Mouse (Mus musculus) E14TG2a.4 (cell line): ENCODE measurements around the gene Hist1h2ba.

Experiments used
- H3K27me3 ChIP-seq: 2 replicates; pipeline ENCODE4 v1.6.1; 2014; ENCODE audit warnings: low read length, control low read depth; ENCODE audit not compliant: insufficient read depth
- H3K36me3 ChIP-seq: 2 replicates; pipeline ENCODE4 v1.6.1; 2014; ENCODE audit warnings: low read length, control low read depth; ENCODE audit not compliant: insufficient read depth
- H3K4me1 ChIP-seq: replicated peaks from 2 replicates; pipeline ENCODE4 v1.6.1; 2014; ENCODE audit warnings: low read depth, low read length, control low read depth
- H3K4me3 ChIP-seq: replicated peaks from 2 replicates; pipeline ENCODE4 v1.5.1; 2014; ENCODE audit warnings: mild to moderate bottlenecking, low read length
- H3K9me3 ChIP-seq: 2 replicates; pipeline ENCODE4 v1.6.1; 2014; ENCODE audit warnings: low read length, control low read depth
- CTCF ChIP-seq: conservative IDR thresholded peaks from 2 replicates; pipeline ENCODE4 v1.5.1; 2014; ENCODE audit warnings: low read length
- NANOG ChIP-seq: IDR thresholded peaks from 2 replicates; pipeline ENCODE4 v1.6.1; 2014; ENCODE audit warnings: borderline replicate concordance, low read length, mixed read lengths
- POU5F1 ChIP-seq: IDR thresholded peaks from 2 replicates; pipeline ENCODE4 v1.6.1; 2014; ENCODE audit warnings: low read length, borderline replicate concordance

Gene Hist1h2ba

DNA sequence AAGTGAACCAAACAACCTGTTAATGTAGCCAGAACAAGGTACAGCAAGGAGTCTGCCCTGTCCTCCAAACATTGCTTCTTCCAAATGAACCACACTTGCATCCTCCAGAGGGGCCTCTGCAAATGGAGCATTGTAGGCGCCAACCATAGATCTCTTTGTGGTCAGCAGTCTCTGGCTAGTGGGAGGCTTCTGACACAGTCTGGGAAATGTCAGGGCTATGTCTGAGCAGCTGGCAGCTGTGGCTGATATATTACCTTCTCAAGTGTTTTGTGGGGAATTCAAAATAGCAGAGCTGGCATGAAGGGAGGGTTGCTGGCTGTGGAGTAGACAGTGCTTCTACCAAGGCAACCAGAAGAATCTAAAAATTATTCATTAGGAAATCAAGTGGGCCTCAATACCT, 17.8 kb downstream of the Hist1h2ba start:
- Histone ChIP-seq H3K36me3 (no peaks in the 10 kb centered on the region), H3K27me3 (no peaks in the 10 kb centered on the region), H3K4me3 (no peak overlapping the region), H3K9me3 (no peaks in the 10 kb centered on the region), H3K4me1 (no peaks in the 10 kb centered on the region)
- no peak for TF ChIP-seq NANOG
- TF ChIP-seq POU5F1 = no peak
- no peak for TF ChIP-seq CTCF

DNA sequence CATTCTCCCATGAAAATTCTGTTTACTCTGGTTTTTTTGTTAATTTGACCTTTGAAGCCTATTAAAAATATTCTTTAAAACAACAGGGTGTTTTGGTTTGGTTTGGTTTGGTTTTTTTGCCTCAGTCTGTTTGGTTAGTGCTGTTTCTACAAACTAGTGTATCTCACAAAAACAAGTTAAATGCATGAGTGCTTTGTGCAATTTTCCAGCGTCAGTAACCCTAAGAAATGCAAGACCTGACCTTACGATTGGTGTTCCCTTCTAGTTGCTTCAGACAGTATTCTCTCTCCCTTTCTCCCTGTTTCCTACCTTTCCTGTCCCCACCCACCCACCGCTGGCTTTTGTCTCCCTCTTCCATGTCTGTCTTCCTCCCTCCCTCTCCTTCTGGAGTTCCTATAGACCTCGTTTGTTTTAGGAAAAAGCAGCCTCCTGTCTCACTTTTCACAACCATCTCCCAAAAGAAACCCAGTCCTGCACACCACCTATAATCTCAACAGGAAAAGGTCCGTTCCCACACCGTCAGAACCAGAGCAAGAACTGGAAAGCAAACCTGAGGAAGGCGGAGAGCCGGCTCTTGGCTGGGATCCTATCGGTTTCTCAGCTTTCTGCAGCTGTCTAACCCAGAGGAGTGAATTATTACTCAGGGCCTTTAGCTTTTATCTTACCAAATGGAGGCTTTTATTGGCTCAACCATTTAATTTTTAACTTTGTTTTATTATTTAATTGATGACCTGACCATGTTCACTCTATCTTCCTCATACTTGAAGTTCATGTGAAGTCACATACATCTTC, 19.4 kb downstream of the Hist1h2ba start, which contains the start of gene Slc17a4:
Gene Slc17a4 (minus strand): TSS at position 634 of the 792 bp plus-strand sequence.
- Histone ChIP-seq H3K4me1 (no peaks in the 10 kb centered on the region), H3K9me3 (no peaks in the 10 kb centered on the region), H3K4me3 (no peak within 1 kb of the TSS), H3K36me3 (no peaks in the 10 kb centered on the region), H3K27me3 (no peaks in the 10 kb centered on the region)
- no peak for TF ChIP-seq POU5F1

DNA sequence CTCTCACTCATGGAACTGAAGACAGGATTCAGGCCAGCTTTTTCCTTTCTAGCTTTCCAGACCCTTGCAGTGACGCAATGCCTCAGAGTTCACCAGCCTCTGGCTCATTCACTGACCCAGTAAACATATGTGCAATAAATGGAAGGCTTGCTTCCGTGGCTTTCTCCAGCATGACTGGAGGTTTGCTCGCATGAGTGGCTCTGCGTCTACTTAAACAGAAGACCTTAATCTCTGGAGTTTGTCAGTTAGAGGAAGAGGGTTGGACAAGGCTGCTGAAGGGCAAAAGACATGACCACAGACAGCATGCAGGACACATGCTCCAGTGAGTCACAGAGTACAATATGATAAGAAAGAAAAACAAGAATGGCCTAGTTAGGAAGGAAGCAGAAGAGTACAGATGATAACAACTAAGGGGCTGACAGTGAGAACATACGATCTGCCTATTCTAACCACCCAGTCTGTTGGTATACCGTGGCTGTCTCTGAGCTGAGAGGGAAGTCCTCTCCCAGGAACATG, 20.1 kb downstream of the Hist1h2ba start:
- no peaks in the 10 kb centered on the region for H3K4me1 ChIP-seq
- TF ChIP-seq POU5F1 = no peak
- no peak for TF ChIP-seq NANOG
- no peak for TF ChIP-seq CTCF
- H3K4me3 ChIP-seq = no peak overlapping the region
- H3K9me3 ChIP-seq = no peaks in the 10 kb centered on the region
- H3K36me3 ChIP-seq = no peaks in the 10 kb centered on the region
- H3K27me3 ChIP-seq = no peaks in the 10 kb centered on the region

DNA sequence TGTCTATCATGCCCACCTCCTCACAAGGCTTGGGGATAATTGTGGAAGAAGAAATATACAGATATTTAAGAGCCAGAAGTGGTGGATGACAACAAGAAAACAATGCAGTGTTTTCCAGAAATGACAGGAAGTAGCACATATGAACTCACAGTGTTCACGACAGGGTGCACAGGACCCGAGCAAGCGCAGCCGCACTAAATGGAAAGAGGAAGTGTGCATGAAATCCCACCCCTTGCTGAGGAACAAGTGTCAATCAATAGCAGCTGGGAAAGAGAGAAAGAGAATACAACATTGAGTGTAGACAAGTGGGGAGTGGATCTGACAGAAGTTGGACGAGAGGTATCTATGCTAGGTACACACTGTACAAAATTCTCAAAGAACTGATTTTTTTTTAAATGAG, 22.6 kb downstream of the Hist1h2ba start:
- no peaks in the 10 kb centered on the region for H3K36me3 ChIP-seq
- TF ChIP-seq CTCF (no peak), NANOG (no peak), POU5F1 (no peak)
- H3K4me3 ChIP-seq = no peak overlapping the region
- H3K9me3 ChIP-seq = no peaks in the 10 kb centered on the region
- no peaks in the 10 kb centered on the region for H3K4me1 ChIP-seq
- no peaks in the 10 kb centered on the region for H3K27me3 ChIP-seq

DNA sequence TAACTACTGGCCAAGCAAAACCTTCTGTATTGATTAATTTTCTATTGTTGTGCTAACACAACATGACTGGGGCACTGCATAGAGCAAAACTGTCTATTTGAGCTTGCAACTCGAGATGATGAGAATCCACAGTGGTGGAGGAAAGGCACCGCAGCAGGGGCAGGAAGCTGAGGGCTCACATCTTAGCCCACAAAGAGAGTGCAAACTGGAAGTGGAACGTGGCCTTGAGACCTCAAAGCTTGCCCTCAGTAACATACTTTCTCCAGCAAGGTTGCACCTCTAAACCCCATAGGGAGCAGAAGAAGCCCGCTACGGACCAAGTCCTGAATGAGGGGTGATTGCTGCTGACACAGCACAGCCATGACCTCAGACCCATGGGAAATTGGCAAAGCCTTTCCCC, 23.8 kb downstream of the Hist1h2ba start:
- no peaks in the 10 kb centered on the region for H3K27me3 ChIP-seq
- H3K9me3 ChIP-seq = no peaks in the 10 kb centered on the region
- TF ChIP-seq CTCF = no peak
- TF ChIP-seq NANOG = no peak
- no peak for TF ChIP-seq POU5F1
- no peaks in the 10 kb centered on the region for H3K4me1 ChIP-seq
- H3K36me3 ChIP-seq = no peaks in the 10 kb centered on the region
- no peak overlapping the region for H3K4me3 ChIP-seq

DNA sequence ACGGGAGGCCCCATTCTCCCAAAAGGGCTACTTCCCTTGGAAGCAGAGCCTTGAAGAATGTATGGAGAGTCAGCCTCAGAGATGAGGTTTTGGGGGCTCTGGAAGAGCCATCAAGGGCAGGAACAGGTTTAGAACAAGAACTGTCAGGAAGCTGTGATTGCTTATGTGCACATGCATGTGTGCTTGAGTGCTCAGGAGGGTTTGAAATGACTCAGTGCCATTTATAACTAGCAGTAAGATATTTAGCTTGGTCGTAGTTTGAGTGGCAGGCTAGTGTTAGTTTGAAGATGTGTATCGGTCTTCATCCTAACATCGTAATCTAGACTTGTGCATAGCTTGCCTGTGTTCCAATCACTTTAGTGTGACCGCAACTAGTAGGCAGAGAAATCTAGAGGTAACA, 27.1 kb downstream of the Hist1h2ba start:
- no peak for TF ChIP-seq NANOG
- no peak for TF ChIP-seq POU5F1
- TF ChIP-seq CTCF = no peak
- Histone ChIP-seq H3K4me3 (no peak overlapping the region), H3K4me1 (no peaks in the 10 kb centered on the region), H3K36me3 (no peaks in the 10 kb centered on the region), H3K9me3 (no peaks in the 10 kb centered on the region), H3K27me3 (no peaks in the 10 kb centered on the region)

DNA sequence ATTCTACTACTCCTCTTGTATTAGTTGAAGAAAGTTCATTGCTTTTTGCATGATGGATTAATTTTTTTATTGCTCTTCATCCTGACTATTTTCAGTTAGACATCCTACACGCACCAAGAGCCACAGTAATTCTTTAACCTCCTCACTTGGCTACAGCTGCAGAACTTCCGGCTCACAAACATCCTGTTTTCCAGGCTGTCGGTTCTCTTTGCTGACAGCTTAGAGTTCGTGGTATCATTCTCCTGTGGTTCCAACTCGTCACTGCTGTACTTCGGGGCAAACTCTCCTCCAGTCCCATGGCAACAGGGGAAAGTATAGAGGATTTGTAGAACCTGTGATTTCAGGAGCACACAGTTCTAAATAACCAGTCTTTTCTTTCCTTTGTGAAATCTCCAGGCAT, 35.7 kb downstream of the Hist1h2ba start:
- no peaks in the 10 kb centered on the region for H3K36me3 ChIP-seq
- H3K4me1 ChIP-seq = no peaks in the 10 kb centered on the region
- H3K9me3 ChIP-seq = no peaks in the 10 kb centered on the region
- H3K27me3 ChIP-seq = no peaks in the 10 kb centered on the region
- TF ChIP-seq POU5F1 (no peak), NANOG (no peak)
- H3K4me3 ChIP-seq = no peak overlapping the region

DNA sequence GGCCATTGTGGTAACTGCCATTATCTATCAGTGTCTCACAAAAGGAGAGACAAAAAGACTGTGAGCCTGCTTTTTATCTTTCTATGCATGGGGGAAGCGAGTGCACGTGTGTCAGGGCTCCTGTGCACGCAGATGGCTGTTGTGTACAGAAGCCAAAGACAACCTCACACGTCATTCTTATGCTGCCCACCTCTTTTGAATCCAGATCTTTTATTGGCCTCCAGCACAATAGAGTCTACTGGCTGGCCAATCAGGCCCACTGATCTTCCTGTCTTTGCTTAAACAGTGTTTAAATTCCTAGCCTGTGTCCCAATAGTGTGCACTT, 40.7 kb downstream of the Hist1h2ba start:
- Histone ChIP-seq H3K36me3 (no peaks in the 10 kb centered on the region), H3K4me3 (no peak overlapping the region), H3K27me3 (no peaks in the 10 kb centered on the region), H3K4me1 (no peaks in the 10 kb centered on the region), H3K9me3 (no peaks in the 10 kb centered on the region)
- no peak for TF ChIP-seq CTCF
- TF ChIP-seq POU5F1 = no peak
- TF ChIP-seq NANOG = no peak
